Comparison of ENCODE assay signal across 8 mouse cellular contexts in genomic region chr6:83867598-83868585, GRCm38 (mm10). TPM values are rescaled to one million over a fixed set of nuclear protein-coding genes. Genes with fewer than 3 reads are reported as not detected.
DNase-seq lines count a peak whose midpoint lies in the region; ATAC-seq lines count a peak whose summit lies in the region.

No protein-coding gene starts in this region.

- peak overlapping the region; percentile 63 for H3K4me3 ChIP-seq in hindbrain, embryonic 12.5 days

- no peak overlapping the region for H3K27ac ChIP-seq in hindbrain, embryonic 12.5 days

- H3K27me3 ChIP-seq in hindbrain, embryonic 12.5 days = peaks cover 9% of the 10 kb centered on the region; the same call in 1 of the 2 replicates

- peak; percentile 72 for DNase-seq in NIH3T3 (ENCODE audit: low read depth)
- DNase-seq in cerebellum, adult 9-11 months = peak; percentile 63
- peak; percentile 13 to 17 for DNase-seq in frontal cortex, postnatal 14 days (ENCODE audit: low spot score in 2 of 2)
- peak; percentile 35 to 36 for DNase-seq in left cerebral cortex, adult 18-20 months (ENCODE audit: low spot score in 2 of 2)
- peak; percentile 67 to 74 for DNase-seq in lung, postnatal 4 days
- peak; percentile 43 to 48 for DNase-seq in right cerebral cortex, adult 2 months (ENCODE audit: low spot score in 2 of 2)
- DNase-seq in urinary bladder, postnatal 14 days (ENCODE audit: low spot score) = peak; percentile 38

- ATAC-seq in hindbrain, embryonic 12.5 days (ENCODE audit: low FRiP score) = peak; percentile 53; the same call in 1 of the 2 replicates

- H3K9ac ChIP-seq in hindbrain, embryonic 12.5 days = peak overlapping the region; percentile 62

- peaks cover 7% of the 10 kb centered on the region for H3K4me1 ChIP-seq in hindbrain, embryonic 12.5 days

- H3K9me3 ChIP-seq in hindbrain, embryonic 12.5 days (replicated peaks) = no peaks in the 10 kb centered on the region

- 3% methylated on average over 19 of the region's 19 CpGs for WGBS in hindbrain, embryonic 12.5 days

- no peaks in the 10 kb centered on the region for H3K36me3 ChIP-seq in hindbrain, embryonic 12.5 days

- peak overlapping the region; percentile 94 for H3K4me2 ChIP-seq in hindbrain, embryonic 12.5 days (replicated peaks)

RNA-seq across cellular contexts. Expression of gene Zfp638, which starts 1.0 kb away (rescaled TPM):
- 103 and 104 TPM in 2 replicates for polyA plus RNA-seq in hindbrain, embryonic 12.5 days (2016; fragmentation: Nextera tagmentation; extraction: Ambion mirVana)
- 100 to 1,000 TPM; 133 to 137 TPM for total RNA-seq in left cerebral cortex, adult 18-20 months (2021)

RNA-seq across cellular contexts. Expression of gene Paip2b, which starts 36.4 kb away (rescaled TPM):
- 20.7 and 27.9 TPM in 2 replicates for polyA plus RNA-seq in hindbrain, embryonic 12.5 days (2016; fragmentation: Nextera tagmentation; extraction: Ambion mirVana)
- 10 to 100 TPM; 61.6 to 72.3 TPM for total RNA-seq in left cerebral cortex, adult 18-20 months (2021)

Comparison
In these comparisons a context has a peak if more than half of its experiments do, and no peak if none do; other contexts are left out.
1. DNase-seq: peak in every context shown above with its lines; median percentile 72 in NIH3T3; 70 in lung, postnatal 4 days; 63 in cerebellum, adult 9-11 months; 46 in right cerebral cortex, adult 2 months; 38 in urinary bladder, postnatal 14 days; 36 in left cerebral cortex, adult 18-20 months; 15 in frontal cortex, postnatal 14 days.